Mouse (Mus musculus): Measurements from ENCODE around the gene Ttll12. TPM values are rescaled to one million over a fixed set of nuclear protein-coding genes. Genes with fewer than 3 reads are reported as not detected.

The Ttll12 gene
- polyA plus RNA-seq, 2 experiments, result 29.9 to 36.2 TPM

GRCm38 (mm10) chr15:83562626-83563270 is 32.2 kb downstream of the Ttll12 start:
- Histone ChIP-seq H3K9me3 (ENCODE audit: control insufficient read depth, low read length) (no peaks in the 10 kb centered on the region), H3K4me3 (ENCODE audit: insufficient read depth in 1 of 2, low read depth in 2 of 2, low read length in 2 of 2) (peak overlapping the region; percentile 7 to 78), H3K4me1 (replicated peaks; ENCODE audit: control insufficient read depth in 2 of 2, insufficient read depth in 2 of 2, low read length in 1 of 2) (peaks cover 27 to 33% of the 10 kb centered on the region in 2 experiments), H3K27ac (peak overlapping the region; percentile 82), H3K4me2 (ENCODE audit: low read depth) (peak overlapping the region; percentile 91), H3K9ac (replicated peaks) (peak overlapping the region; percentile 88), H3K36me3 (replicated peaks; ENCODE audit: control insufficient read depth, insufficient read depth, low read depth) (no peaks in the 10 kb centered on the region), H3K27me3 (ENCODE audit: control insufficient read depth, insufficient read depth, low read length) (no peaks in the 10 kb centered on the region)
- WGBS (ENCODE audit: insufficient replicate concordance), result 24% methylated on average over 15 of the region's 15 CpGs
- TF ChIP-seq CTCF (IDR thresholded peaks at IDR 0.05; ENCODE audit: low read depth), result no peak
- TF ChIP-seq EP300 (IDR thresholded peaks at IDR 0.05; ENCODE audit: low read depth), result no peak; the same call in 1 of the 2 replicates
- ATAC-seq (ENCODE audit: insufficient read depth) (peak; percentile 56; the same call in 1 of the 2 replicates), DNase-seq (ENCODE audit: low read depth in 3 of 3, low spot score in 3 of 3) (peak in 1 of 3 experiments; percentile 54)

- no peak for TF ChIP-seq CTCF (IDR thresholded peaks at IDR 0.05; ENCODE audit: low read depth)
- TF ChIP-seq EP300 (IDR thresholded peaks at IDR 0.05; ENCODE audit: low read depth), result no peak
- ATAC-seq (ENCODE audit: insufficient read depth) (no peak), DNase-seq (ENCODE audit: low read depth in 3 of 3, low spot score in 3 of 3) (no peak)
- Histone ChIP-seq H3K4me1 (replicated peaks; ENCODE audit: control insufficient read depth in 2 of 2, insufficient read depth in 2 of 2, low read length in 1 of 2) (peaks cover 23 to 26% of the 10 kb centered on the region in 2 experiments), H3K4me2 (ENCODE audit: low read depth) (no peak overlapping the region), H3K4me3 (ENCODE audit: insufficient read depth in 1 of 2, low read depth in 2 of 2, low read length in 2 of 2) (no peak overlapping the region), H3K9me3 (ENCODE audit: control insufficient read depth, low read length) (no peaks in the 10 kb centered on the region), H3K9ac (replicated peaks) (no peak overlapping the region), H3K27me3 (ENCODE audit: control insufficient read depth, insufficient read depth, low read length) (no peaks in the 10 kb centered on the region), H3K36me3 (replicated peaks; ENCODE audit: control insufficient read depth, insufficient read depth, low read depth) (no peaks in the 10 kb centered on the region), H3K27ac (no peak overlapping the region)
- WGBS (ENCODE audit: insufficient replicate concordance), result 19% methylated on average over 5 of the region's 5 CpGs
Observed at GRCm38 (mm10) chr15:83560941-83561477, 33.9 kb downstream of the Ttll12 start.

- Histone ChIP-seq H3K4me2 (ENCODE audit: low read depth) (peak overlapping the region; percentile 93), H3K4me3 (ENCODE audit: insufficient read depth in 1 of 2, low read depth in 2 of 2, low read length in 2 of 2) (peak overlapping the region; percentile 67 to 83), H3K9ac (replicated peaks) (peak overlapping the region; percentile 94), H3K9me3 (ENCODE audit: control insufficient read depth, low read length) (no peaks in the 10 kb centered on the region), H3K27me3 (ENCODE audit: control insufficient read depth, insufficient read depth, low read length) (no peaks in the 10 kb centered on the region), H3K4me1 (replicated peaks; ENCODE audit: control insufficient read depth in 2 of 2, insufficient read depth in 2 of 2, low read length in 1 of 2) (peaks cover 0 to 9% of the 10 kb centered on the region in 2 experiments), H3K36me3 (replicated peaks; ENCODE audit: control insufficient read depth, insufficient read depth, low read depth) (no peaks in the 10 kb centered on the region; the same call in 1 of the 2 replicates), H3K27ac (peak overlapping the region; percentile 57)
- TF ChIP-seq EP300 (IDR thresholded peaks at IDR 0.05; ENCODE audit: low read depth) (no peak), CTCF (IDR thresholded peaks at IDR 0.05; ENCODE audit: low read depth) (peak; percentile 10; the same call in 1 of the 2 replicates)
- WGBS (ENCODE audit: insufficient replicate concordance), result under 1% methylated on average over 74 of the region's 74 CpGs
- ATAC-seq (ENCODE audit: insufficient read depth), result peak; percentile 91
- DNase-seq (ENCODE audit: low read depth in 3 of 3, low spot score in 3 of 3), result peak; percentile 56 to 77 (median 66)
Observed at GRCm38 (mm10) chr15:83555161-83555974, 39.6 kb downstream of the Ttll12 start.

GRCm38 (mm10) chr15:83553831-83554230 is 41.1 kb downstream of the Ttll12 start:
- Histone ChIP-seq H3K27ac (no peak overlapping the region), H3K4me3 (ENCODE audit: insufficient read depth in 1 of 2, low read depth in 2 of 2, low read length in 2 of 2) (no peak overlapping the region), H3K9ac (replicated peaks) (no peak overlapping the region), H3K9me3 (ENCODE audit: control insufficient read depth, low read length) (no peaks in the 10 kb centered on the region), H3K27me3 (ENCODE audit: control insufficient read depth, insufficient read depth, low read length) (no peaks in the 10 kb centered on the region), H3K4me1 (replicated peaks; ENCODE audit: control insufficient read depth in 2 of 2, insufficient read depth in 2 of 2, low read length in 1 of 2) (peaks cover 0 to 9% of the 10 kb centered on the region in 2 experiments), H3K4me2 (ENCODE audit: low read depth) (no peak overlapping the region), H3K36me3 (replicated peaks; ENCODE audit: control insufficient read depth, insufficient read depth, low read depth) (no peaks in the 10 kb centered on the region; the same call in 1 of the 2 replicates)
- no peak for DNase-seq (ENCODE audit: low read depth in 3 of 3, low spot score in 3 of 3)
- ATAC-seq (ENCODE audit: insufficient read depth), result no peak
- TF ChIP-seq CTCF (IDR thresholded peaks at IDR 0.05; ENCODE audit: low read depth) (peak; percentile 54; the same call in 1 of the 2 replicates), EP300 (IDR thresholded peaks at IDR 0.05; ENCODE audit: low read depth) (no peak)

- WGBS (ENCODE audit: insufficient replicate concordance), result 71% methylated on average over 2 of the region's 2 CpGs
- Histone ChIP-seq H3K27ac (no peak overlapping the region), H3K27me3 (ENCODE audit: control insufficient read depth, insufficient read depth, low read length) (no peaks in the 10 kb centered on the region), H3K4me2 (ENCODE audit: low read depth) (no peak overlapping the region), H3K36me3 (replicated peaks; ENCODE audit: control insufficient read depth, insufficient read depth, low read depth) (no peaks in the 10 kb centered on the region; the same call in none of the 2 replicates), H3K9me3 (ENCODE audit: control insufficient read depth, low read length) (no peaks in the 10 kb centered on the region), H3K4me1 (replicated peaks; ENCODE audit: control insufficient read depth in 2 of 2, insufficient read depth in 2 of 2, low read length in 1 of 2) (peaks cover 0 to 5% of the 10 kb centered on the region in 2 experiments; a peak in 3 of 4 replicates), H3K9ac (replicated peaks) (no peak overlapping the region), H3K4me3 (ENCODE audit: insufficient read depth in 1 of 2, low read depth in 2 of 2, low read length in 2 of 2) (no peak overlapping the region)
- no peak for DNase-seq (ENCODE audit: low read depth in 3 of 3, low spot score in 3 of 3)
- no peak for TF ChIP-seq EP300 (IDR thresholded peaks at IDR 0.05; ENCODE audit: low read depth)
- no peak for TF ChIP-seq CTCF (IDR thresholded peaks at IDR 0.05; ENCODE audit: low read depth)
- no peak for ATAC-seq (ENCODE audit: insufficient read depth)
Observed at GRCm38 (mm10) chr15:83550137-83550536, 44.8 kb downstream of the Ttll12 start.

Measured in liver, embryonic 14.5 days (tissue).